Mouse (Mus musculus) spleen, postnatal 10 days (tissue): Measurements from ENCODE around the gene Srm.

Experiments
- DNase-seq, 2 experiments: peaks; one replicate each; pipeline ENCODE4 v3.0.0; 2021 to 2022; ENCODE audit warnings: low spot score in 2 of 2

The Srm gene

DNA sequence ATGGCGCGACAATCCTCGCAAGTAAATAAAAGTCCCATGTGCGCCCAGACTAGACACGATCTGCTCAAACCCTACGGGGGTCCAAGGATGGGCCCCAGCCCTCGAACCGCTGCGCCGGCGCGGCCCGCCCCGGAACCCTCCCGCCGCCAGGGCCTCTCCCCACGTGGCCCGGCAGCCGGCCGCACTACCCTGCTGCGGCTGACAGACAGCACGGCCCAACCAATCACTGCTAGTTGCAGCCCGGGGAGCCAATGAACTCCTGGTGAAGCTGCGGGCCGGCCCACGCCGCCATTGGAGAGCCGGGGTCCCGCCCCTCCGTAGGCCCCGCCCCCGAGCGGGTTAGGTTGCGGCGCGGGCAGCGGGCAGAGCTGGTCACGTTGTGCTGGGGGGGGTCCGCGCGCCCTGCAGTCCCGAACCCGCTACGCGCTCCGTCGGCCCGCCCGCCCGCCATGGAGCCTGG is at the start of gene Srm:
Gene Srm, plus strand, starts transcription at position 333 of the 460 bp plus-strand sequence.
- peak; percentile 92 to 98 for DNase-seq

DNA sequence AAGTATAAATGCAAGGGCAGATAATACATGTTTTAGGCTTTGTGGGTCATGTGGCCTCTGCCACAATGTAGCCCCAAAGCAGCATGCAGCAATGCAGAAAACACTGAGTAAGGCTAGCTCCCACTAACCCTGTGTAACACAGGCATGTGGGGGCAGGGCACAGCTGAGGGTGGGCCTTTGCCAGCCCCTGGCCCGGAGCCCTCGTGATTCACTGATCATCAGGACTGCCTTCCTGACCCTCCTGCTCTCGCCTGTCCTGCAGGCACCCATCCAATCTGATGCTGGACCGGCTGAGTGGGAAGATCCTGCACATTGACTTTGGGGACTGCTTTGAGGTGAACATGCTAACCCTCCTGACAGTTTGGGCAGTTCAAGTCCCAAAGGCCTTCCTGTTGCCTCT is 42.2 kb upstream of the Srm start:
- no peak for DNase-seq

DNA sequence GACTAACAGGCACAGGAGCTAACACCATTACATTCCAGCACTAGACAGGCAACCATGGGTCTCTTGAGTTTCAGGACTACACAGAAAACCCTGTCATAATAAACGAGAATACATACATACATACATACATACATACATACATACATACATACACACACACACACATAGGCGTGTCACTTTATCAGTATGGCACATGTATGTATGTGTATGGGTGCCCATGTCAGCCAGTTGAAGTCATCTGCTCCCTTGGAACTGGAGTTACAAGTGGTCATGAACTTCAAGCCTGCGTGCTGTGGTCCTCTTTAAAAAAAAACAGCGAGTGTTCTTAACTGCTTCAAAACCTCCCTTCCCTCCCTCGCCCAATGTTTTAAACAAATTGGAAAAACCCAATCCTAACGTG is 33.5 kb upstream of the Srm start:
- no peak for DNase-seq

DNA sequence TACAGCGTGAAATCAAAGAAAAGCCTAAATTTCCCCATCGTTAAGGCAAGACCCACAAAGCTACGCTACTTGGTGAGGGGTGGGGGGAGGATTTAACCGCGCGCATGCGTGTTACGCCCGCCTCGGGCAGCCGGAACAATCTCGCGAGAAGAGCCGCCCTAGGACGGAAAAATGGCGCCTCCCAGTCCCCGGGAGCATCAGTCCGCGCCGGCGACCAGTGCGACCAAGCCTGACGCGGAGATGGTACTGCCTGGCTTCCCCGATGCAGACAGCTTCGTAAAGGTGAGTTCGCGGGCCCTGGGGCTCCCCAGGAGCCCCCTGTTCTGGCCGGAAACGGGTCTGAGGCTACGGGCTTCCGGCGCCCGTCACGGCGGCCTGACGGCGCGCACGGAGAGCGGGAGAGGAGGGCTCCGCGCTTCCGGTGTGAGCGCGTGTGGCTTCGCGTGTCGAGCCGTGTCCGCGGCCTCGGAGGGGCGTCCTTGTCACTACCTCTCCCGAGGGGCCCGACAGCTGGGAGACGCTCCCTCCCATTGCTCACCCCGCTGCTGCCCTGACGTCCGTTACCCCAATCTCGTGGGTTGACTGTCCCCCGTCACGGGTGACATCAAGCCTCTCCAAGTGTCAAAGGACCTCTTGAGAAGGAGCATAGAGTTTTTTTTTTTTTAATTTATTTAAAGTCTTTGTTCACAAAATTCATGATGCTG is 32.9 kb upstream of the Srm start, which contains the start of gene Exosc10:
Gene Exosc10, plus strand, starts transcription at position 133 of the 704 bp plus-strand sequence.
- peak; percentile 84 to 92 for DNase-seq

DNA sequence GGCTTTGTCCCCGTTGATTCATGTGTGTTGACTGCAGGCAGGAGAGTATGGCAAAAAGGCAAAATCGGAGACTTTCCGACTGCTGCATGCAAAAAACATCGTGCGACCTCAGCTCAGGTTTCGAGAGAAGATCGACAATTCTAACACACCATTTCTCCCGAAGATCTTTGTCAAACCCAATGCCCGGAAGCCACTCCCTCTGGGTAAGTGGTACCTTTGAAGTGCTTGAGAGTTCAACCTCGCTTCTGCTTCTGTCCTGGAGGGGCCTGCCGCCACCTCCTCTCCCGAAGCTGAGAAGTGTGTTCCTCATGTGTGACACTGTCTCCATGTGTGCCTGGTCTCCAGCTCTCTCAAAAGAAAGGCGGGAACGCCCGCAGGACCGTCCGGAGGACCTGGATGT is 28.6 kb upstream of the Srm start:
- DNase-seq = no peak

DNA sequence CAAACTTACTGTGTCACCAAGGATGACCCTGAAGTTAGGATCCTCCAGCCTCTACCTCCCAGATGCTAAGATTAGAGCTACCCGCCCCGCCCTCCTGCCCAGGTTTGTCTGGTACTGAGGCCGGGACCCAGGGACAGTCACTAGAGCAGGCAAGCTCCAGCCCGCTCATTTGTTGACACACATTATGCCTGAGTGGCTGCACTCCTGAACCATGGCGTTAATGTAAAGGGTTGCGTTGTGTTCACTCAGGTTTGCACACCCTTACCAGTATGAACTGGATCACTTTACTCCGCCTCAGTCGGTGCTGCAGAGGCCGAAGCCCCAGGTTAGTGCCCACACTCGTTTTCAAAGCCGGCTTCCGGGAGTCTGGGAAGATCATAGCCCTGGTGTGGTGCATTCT is 27.7 kb upstream of the Srm start:
- no peak for DNase-seq

DNA sequence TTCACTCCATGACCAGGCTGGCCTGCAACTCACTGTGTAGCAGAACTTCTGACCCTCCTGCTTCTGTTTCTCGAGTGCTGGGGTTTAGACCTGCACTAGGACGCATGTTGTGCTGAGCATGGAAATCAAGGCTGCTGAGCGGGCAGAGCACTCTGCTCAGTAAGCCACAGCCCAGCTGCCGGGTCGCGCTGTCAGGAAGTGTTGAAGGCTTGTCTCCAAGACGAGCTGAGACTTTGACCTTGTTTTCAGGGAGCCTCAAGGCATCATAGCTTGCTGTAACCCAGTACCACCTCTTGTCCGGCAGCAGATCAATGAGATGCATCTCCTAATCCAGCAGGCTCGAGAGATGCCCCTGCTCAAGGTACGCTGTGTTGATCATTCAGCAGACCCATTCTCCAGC is 21.2 kb upstream of the Srm start:
- no peak for DNase-seq

DNA sequence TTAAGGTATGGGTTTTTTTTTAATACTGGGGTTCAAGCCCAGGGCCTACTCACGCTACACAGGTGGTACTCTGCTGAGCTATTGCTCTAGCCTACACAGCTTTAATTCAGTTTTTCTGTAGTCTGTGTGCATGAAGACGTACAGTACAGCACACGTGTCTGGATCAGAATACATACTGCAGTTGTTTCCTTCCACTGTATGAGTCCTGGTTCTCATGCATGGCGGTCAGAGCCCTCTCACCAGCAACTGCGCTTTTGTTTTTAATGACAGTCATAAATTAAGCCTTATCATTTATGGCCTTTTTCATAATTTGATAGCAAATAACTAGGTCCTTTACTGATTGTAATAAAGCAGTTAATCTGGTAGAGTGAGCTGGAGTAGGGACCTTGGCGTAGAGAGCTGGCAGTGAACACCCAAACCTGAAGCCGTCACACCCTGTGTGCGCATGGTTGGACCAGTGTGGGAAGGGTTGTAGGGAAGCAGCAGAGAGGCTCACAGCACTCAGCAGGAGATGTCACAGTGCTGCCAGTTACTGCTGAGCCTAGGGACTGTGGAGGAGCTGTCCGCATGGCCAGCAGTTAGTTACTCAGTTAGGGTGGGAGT is 20.5 kb upstream of the Srm start:
- no peak for DNase-seq

DNA sequence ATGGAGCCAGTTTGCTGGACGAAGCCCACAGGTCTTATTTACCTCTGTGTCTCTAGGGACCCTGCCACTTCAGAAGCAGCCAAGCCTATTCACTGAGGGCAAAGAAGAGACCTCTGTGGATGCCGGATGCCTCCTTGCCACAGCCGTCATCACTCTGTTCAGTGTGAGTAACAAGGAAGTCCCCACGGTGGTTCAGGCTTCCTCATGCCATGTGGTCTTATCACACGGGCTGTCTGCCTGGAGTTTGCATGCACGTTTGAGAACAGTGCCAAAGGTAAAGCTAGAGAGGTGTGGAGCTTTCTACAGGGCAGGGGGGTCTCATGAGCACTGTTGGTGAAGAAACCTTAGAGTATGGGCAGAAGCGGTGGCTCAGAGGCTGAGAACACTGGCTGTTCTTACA is 18.1 kb upstream of the Srm start:
- no peak for DNase-seq

DNA sequence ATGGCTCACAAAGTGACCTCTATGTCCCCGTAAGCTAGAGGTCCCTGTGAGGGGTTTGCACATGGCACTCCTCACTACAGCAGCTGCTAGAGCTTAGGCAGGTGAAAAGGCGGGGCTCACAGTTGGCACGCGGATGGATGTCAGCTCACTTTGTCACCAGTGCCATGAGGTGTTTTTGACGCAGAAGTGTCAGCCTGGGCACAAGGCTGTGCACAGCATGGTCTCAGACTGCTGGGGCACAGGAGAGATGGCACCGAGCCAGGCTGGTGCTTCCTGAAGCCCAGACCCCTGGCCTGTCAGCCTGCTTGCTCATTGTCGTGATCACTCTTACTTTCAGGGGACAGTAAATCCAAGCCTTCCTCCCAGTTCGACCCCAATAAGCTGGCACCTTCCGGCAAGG is 10.5 kb upstream of the Srm start:
- no peak for DNase-seq

DNA sequence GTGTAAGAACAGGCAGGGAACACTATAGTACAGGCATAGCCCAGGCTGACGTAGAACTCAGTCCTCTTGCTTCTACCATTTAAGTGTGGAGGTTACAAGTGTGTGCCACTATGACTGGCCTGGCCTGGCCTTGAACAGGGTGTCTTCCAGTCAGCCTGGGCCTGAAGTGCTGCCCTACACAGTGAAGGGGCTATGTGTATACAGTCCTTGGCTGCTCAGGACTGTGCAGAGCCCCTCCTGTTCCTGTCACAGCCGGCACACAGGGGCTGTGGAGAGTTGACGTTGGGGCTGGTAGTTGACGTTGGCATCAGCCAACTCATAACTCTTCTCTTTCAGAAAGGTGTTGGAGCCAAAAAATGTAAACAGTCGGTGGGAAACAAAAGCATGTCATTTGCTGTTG is 9.9 kb upstream of the Srm start:
- no peak for DNase-seq

DNA sequence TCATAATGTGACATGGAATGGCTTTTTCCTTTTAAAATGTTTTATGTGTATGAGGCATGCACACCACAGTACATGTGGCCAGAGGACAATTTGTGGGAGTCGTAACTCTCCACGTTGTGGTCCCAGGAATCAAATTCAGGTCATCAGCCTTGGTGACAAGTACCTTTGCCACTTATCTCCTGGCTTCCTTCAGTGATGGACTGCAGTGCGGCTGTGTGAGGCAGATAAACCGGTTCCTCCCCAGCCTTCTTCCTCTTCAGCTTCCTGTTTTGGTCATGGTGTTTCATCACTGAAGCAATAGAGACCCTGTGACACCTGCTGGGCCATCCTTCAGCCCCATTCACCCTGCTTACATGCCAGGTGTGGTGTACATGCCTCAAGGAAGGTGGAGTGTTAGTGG is 8.0 kb upstream of the Srm start:
- no peak for DNase-seq

DNA sequence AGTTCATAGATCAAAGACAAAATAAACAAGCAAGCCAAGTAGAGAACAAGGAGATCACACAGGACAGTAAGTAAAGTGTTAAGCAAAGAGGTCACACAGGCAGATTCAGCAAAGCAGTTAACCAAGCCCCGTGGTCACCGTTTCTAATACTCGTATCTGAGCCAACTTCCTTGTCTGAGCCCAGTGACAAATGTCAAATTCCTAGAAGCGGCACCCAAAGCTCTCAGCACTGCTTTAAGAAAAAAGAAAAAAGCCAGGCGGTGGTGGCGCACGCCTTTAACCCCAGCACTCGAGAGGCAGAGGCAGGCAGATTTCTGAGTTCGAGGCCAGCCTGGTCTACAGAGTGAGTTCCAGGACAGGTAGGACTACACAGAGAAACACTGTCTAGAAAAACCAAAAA is 4.7 kb upstream of the Srm start:
- DNase-seq = no peak

DNA sequence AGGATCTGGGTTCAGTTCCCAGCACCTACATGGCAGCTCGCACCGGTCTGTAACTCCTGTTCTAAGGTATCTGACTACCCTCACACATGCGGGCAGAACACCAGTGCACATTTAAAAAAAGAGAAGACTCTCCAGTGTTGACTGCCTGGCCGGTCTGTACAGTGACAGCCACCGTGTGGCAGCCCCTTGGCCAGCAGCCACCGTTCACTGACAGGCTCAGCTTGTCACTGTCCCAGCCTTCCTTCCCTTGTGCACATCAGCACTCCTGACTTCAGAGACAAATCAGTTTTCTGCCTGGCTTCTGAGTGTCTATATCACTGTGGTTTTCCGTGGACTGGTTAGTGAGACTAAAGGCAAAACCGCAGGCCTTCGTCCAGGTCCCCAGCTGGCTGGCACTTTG is 2.5 kb upstream of the Srm start:
- DNase-seq = no peak

DNA sequence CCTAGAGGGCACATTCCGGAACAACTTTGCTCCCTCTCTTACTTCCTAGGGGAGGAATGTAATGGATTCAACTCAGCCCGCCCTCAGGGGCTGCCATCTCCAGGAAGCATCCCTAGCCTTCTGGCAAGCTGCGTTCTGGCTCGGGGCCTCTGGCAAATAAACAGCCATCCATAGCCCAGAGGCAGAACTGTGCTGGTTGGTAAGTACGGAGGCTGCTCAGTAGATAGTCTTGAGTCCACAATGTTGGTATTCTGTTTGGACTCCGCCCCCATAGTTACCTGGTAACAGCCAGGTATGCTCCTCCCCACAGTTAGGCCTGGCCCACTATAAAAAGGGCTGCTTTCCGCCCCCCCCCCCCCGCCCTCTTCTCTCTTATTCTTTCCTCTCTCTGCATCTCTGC is 1.7 kb upstream of the Srm start:
- DNase-seq = no peak

DNA sequence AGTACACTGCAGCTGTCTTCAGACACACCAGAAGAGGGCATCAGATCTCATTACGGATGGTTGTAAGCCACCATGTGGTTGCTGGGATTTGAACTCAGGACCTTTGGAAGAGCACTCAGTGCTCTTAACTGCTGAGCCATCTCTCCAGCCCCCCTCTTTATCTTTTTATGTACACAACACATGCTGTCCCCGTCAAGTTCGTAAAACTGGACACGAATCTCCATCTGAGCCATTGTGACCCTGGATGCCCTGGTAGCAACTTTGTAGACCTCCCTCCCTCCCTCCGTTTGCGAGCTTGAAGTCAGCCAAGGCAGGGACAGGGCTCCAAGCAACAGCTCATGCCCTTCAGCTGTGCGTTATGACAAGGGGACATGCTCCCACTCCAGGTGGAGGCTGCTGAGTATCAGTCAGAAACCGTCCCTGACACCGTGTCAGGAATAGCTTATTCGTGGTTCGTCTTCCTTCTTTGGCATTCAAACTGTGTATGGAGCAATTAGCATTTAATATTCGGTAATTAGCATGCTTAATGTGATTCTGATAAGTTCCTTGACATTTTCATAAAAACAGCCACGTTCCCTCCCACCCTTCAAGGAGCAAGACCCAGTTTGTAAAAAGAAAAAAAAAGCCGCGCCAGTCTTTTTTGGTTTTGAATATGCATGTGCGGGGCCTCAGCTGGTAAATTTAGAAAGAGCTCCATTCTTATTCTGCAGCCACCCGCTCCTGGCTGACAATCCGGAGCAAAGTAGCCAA is 707 bp upstream of the Srm start:
- no peak for DNase-seq

DNA sequence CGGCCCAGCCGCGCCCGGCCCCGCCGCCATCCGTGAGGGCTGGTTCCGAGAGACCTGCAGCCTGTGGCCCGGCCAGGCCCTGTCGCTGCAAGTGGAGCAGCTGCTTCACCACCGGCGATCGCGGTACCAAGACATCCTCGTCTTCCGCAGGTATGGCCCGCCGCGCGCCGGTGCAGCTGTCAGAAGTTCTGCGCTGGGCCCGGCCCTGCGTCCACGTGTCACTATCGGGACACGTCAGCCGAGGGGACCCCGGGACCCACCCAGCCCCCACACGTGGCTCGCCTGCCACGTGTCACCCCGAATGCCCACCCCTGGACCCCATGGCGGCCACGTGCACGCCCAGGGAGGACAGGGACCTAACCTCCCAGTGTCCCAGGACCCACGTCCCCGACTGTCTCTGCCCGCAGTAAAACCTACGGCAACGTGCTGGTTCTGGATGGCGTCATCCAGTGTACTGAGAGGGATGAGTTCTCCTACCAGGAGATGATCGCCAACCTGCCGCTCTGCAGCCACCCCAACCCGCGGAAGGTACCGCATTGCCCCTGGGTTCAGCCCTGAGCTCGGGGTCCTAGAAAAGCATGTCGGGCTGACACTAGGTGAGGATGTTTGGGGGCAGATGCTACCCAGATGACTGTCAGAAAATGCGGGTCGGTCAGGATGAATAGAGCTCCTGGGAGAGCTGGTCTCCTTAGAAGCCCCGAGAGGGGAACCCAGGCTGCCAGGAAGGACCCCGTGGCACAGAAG is 506 bp downstream of the Srm start:
- peak in 1 of 2 experiments; percentile 30 for DNase-seq

DNA sequence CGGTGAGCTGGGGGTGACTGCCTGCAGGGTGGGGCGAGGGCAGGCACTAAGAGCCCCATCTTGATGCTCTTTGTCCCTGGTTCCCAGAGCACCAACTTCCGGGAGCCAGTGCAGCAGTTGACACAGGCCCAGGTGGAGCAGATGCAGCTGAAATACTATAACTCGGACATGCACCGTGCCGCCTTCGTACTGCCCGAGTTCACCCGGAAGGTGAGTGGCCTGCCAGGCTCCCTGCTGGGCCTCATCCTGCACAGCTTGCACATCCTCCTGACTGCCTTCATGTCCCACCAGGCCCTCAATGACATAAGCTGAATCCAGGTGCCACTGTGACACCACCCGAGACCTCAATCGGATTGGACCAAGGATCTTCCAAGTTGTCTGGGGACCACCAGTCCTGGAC is 2.7 kb downstream of the Srm start:
- no peak for DNase-seq

DNA sequence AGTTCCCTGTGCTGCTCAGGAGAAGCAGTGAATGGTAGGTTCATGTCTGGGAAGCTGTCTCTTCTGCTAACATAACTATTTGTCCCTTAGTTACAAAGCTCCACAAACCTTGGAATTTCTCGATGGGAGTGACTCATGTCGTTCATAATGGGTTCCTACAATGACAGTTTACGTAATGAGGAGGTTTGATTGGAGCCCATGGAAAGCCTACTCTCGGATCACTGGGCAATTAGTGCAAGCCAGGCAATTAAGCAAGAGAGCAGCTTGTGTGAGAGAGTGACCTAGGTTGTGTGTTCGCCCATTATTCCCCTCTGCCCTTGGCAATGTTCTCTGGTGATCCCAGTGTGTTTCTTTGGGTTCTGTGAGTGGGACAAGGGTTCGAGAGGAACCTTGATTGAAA is 4.6 kb downstream of the Srm start:
- DNase-seq = no peak

DNA sequence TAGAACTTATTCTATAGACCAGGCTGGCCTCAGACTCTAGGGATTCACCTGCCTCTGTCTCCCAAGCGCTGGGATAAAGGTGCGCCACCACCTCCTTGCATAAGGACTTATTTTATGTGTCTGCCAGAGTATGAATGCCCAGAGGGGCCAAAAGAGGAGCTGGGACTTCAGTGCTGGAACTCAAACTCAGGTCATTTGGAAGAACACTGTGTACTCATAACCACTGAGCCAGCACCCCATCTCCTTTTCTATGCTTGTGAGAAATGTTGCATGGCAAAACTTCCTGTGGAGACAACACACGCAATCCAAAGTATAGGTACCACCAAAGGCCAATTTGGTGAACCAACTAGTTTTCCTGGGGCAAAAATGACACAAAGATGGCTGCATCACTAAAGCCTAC is 5.4 kb downstream of the Srm start:
- no peak for DNase-seq

DNA sequence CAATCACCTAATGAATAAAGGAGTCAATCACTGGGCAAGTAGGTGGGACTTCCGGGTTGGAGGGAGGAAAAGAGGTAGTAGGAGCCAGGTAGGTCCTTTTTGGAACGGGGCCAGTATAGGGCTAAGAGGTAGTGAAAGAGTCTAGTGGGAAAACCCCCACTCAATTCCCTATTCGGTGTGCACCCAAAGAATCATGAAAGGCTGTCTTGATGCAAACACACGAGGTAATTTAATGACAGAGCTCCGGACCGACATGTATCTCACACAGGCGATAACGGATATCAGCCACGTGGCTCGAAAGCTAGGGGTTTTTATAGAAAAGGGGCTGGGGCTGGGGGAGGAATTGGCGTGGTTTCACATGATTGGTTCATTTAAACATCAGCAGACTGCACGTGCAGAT is 7.5 kb downstream of the Srm start:
- no peak for DNase-seq

DNA sequence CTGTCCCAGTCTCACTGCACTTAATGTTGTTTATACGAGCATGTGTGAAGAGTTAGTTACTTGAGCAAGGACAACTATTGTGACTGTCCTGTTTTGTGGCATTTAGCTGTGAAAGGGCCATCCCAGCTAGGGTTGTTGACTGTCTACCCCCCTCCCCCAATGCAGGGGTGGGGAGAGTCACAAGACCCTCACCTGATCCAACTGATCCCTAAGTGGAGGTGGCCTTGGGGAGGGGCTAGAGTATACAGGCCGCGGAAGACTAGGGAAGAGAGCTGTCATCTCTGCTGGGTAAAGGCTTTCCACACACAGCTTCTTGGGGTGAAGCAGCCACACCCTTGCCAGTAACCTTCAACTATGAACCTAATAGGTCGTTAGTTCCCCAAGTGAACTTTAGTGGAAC is 9.0 kb downstream of the Srm start:
- no peak for DNase-seq
